Mouse (Mus musculus) olfactory bulb, adult 2 months (tissue): ENCODE measurements at regions not wholly inside any gene's neighbourhood (a gene's known extent, or its start where the extent isn't known, plus 50 kb on each side); places are given as distances from the start of the nearest gene placed in this dataset.

Experiments
- CTCF ChIP-seq: fragments of 200-500 bp; IDR thresholded peaks from 2 replicates; pipeline ENCODE4 v1.5.1; 2012; ENCODE audit warnings: low read depth, mild to moderate bottlenecking, low read length, moderate library complexity; ENCODE audit not compliant: insufficient read depth
- POLR2A ChIP-seq: fragments of 200-500 bp; IDR thresholded peaks from 2 replicates; pipeline ENCODE4 v1.6.1; 2012; ENCODE audit warnings: mild to moderate bottlenecking, low read depth, low read length, moderate library complexity; ENCODE audit not compliant: insufficient read depth

GRCm38 (mm10) chr12:29118336-29118735 lies 366.7 kb downstream of the Eipr1 start:
- TF ChIP-seq CTCF (no peak), POLR2A (no peak)
